ENCODE assay signal across 18 mouse cellular contexts in the genomic region with DNA sequence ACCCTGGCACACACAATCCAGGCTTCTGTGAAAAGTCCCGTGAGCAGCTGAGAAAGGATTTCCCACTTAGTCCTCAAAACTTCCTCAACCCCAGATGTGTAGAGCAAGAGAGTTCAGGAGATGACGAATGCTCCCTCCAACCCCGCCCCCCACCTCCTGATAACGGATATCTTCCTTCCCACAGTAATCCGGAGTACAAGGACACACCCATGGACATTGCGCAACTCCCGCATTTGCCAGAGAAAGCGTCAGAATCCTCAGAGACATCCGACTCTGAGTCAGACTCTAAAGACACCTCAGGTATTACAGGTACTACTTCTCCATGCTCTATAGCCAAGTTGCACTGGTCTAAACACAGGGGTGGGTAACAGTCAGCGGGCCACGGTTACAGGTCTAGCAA.
A peak's percentile ranks its signal among the peaks of the same experiment; 100 is the strongest.
DNase-seq lines count a peak whose midpoint lies in the region; ATAC-seq and TF ChIP-seq lines count a peak whose summit lies in the region.
"Had no signal": no experiment of that assay in that cellular context is flagged by ENCODE, and none has a peak within 500 bp of the region (broad histone marks: within the 10 kb centered on the region; RNA-seq: fewer than 3 reads in every experiment).

No protein-coding gene starts in this region.

- TF ChIP-seq EP300 in liver, postnatal 0 days (IDR thresholded peaks at IDR 0.05; ENCODE audit: low read depth): no peak

- H3K4me3 ChIP-seq in liver, postnatal 0 days (ENCODE audit: low read depth, low read length): no peak overlapping the region
- H3K4me3 ChIP-seq in liver, embryonic 11.5 days (ENCODE audit: low read depth, low read length): no peak overlapping the region
- H3K4me3 ChIP-seq: gastrocnemius, adult 2 months; heart, embryonic 10.5 days; layer of hippocampus, adult 2 months; liver, embryonic 15.5 days; midbrain, embryonic 15.5 days had no signal

- intact Hi-C loops in gastrocnemius, postnatal 36 days (cut with DNase I): no loop called here

- no peak overlapping the region for H3K4me2 ChIP-seq in liver, postnatal 0 days (ENCODE audit: low read depth, low read length)
- no peak overlapping the region for H3K4me2 ChIP-seq in liver, embryonic 11.5 days
- H3K4me2 ChIP-seq: liver, embryonic 15.5 days; midbrain, embryonic 15.5 days had no signal

- WGBS in liver, postnatal 0 days (ENCODE audit: insufficient replicate concordance): 36% methylated on average over 11 of the region's 11 CpGs
- WGBS in liver, embryonic 11.5 days: 33% methylated on average over 11 of the region's 11 CpGs

- no peak overlapping the region for H3K27ac ChIP-seq in liver, postnatal 0 days (ENCODE audit: low read depth)
- no peak overlapping the region for H3K27ac ChIP-seq in liver, embryonic 11.5 days (ENCODE audit: low read depth, low read length)
- H3K27ac ChIP-seq: gastrocnemius, adult 2 months; heart, embryonic 10.5 days; layer of hippocampus, adult 2 months; liver, embryonic 15.5 days; midbrain, embryonic 15.5 days had no signal

- H3K36me3 ChIP-seq in liver, postnatal 0 days (replicated peaks; ENCODE audit: insufficient read depth, low read length): no peaks in the 10 kb centered on the region
- H3K36me3 ChIP-seq in liver, embryonic 11.5 days (ENCODE audit: control insufficient read depth, insufficient read depth, low read length): no peaks in the 10 kb centered on the region
- H3K36me3 ChIP-seq: heart, embryonic 10.5 days; liver, embryonic 15.5 days; midbrain, embryonic 15.5 days had no signal

- H3K27me3 ChIP-seq in liver, postnatal 0 days (ENCODE audit: insufficient read depth, low read length): peaks cover 33% of the 10 kb centered on the region
- peaks cover 34% of the 10 kb centered on the region for H3K27me3 ChIP-seq in liver, embryonic 11.5 days (replicated peaks; ENCODE audit: control insufficient read depth, insufficient read depth, low read length)

- TF ChIP-seq CTCF in liver, postnatal 0 days (IDR thresholded peaks at IDR 0.05; ENCODE audit: low read depth): no peak

- no peaks in the 10 kb centered on the region for H3K9me3 ChIP-seq in liver, postnatal 0 days (ENCODE audit: low read length)
- no peaks in the 10 kb centered on the region for H3K9me3 ChIP-seq in liver, embryonic 11.5 days (ENCODE audit: control insufficient read depth, low read length)
- H3K9me3 ChIP-seq: heart, embryonic 10.5 days; liver, embryonic 15.5 days; midbrain, embryonic 15.5 days had no signal

- no peak overlapping the region for H3K9ac ChIP-seq in liver, postnatal 0 days (replicated peaks)
- H3K9ac ChIP-seq in liver, embryonic 11.5 days (ENCODE audit: low read depth, low read length): no peak overlapping the region
- H3K9ac ChIP-seq: liver, embryonic 15.5 days; midbrain, embryonic 15.5 days had no signal

- H3K4me1 ChIP-seq in liver, postnatal 0 days (ENCODE audit: insufficient read depth): peaks cover 9% of the 10 kb centered on the region; the same call in 1 of the 2 replicates
- H3K4me1 ChIP-seq in liver, embryonic 11.5 days (replicated peaks; ENCODE audit: control insufficient read depth, insufficient read depth, low read length): peaks cover 9% of the 10 kb centered on the region

- peak; percentile 18 for DNase-seq in adrenal gland, postnatal 25 days
- no peak for DNase-seq in adrenal gland, adult 8-10 months
- peak; percentile 19 for DNase-seq in liver, postnatal 0 days
- DNase-seq in liver, embryonic 11.5 days (ENCODE audit: low spot score): no peak
- peak; percentile 16 for DNase-seq in yolk sac, embryonic 10.5 days (ENCODE audit: low spot score)
- DNase-seq in right cerebral cortex, postnatal 36 days (ENCODE audit: low spot score in 2 of 2): no peak
- no peak for DNase-seq in gastrocnemius, postnatal 36 days
- DNase-seq: cerebellum, adult 2 months; gastrocnemius, adult 2 months; heart, postnatal 4 days; lung, postnatal 4 days; thymus, postnatal 36 days had no signal

- ATAC-seq in liver, postnatal 0 days: no peak
- ATAC-seq in liver, embryonic 11.5 days (replicated peaks; ENCODE audit: low FRiP score): no peak
- ATAC-seq in common myeloid progenitor, adult 5-6 weeks (replicated peaks; ENCODE audit: low read depth, poor library complexity, severe bottlenecking): 0 out of 2 replicates have a peak, but pooled peaks have one; percentile 22
- ATAC-seq: forebrain, embryonic 14.5 days; midbrain, embryonic 15.5 days had no signal

Comparison
In these comparisons a context has a peak if more than half of its experiments do, and no peak if none do; other contexts are left out.
1. DNase-seq: peak in adrenal gland, postnatal 25 days (single experiment), liver, postnatal 0 days (single experiment) and yolk sac, embryonic 10.5 days (single experiment); none in adrenal gland, adult 8-10 months (single experiment), liver, embryonic 11.5 days (single experiment), right cerebral cortex, postnatal 36 days (0 of 2) and gastrocnemius, postnatal 36 days (0 of 2).